Mouse (Mus musculus): ENCODE measurements around the gene Flt3l.
A peak's percentile ranks its signal among the peaks of the same experiment; 100 is the strongest.

The Flt3l gene

DNA sequence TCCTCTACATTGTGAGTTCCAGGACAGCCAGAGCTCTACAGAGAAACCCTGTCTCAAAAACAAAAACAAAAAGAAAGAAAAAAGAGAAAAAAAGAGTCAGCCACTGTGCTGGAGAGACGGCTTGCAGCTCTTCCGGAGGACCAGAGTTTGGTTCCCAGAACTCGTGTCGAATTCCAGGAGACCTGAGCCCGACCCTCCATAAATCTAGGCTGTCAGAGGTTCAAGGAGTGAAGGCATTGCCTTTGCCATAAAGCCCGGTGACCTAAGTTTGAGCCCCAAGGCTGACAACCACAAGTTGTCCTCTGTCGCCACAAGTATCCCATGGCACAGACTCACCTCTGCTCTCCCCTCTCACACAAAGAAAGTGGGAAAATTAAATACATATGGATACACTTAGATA lies 42.1 kb downstream of the Flt3l start:
- no peak for DNase-seq

DNA sequence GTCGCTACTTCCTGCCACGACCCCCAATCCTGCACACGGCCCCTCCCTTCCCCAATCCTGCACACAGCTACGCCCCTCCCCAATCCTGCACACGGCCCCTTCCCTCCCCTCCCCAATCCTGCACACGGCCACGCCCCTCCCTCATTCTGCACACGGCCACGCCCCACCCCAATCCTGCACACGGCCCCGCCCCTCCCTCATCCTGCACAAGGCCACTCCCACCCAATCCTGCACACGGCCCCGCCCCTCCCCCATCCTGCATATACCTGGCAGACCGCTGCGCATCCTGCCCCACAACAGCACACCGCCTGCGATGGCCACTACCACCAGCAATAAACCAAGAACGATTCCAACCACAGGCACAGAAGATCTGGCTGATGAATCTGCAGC lies 42.7 kb downstream of the Flt3l start:
- no peak for DNase-seq

DNA sequence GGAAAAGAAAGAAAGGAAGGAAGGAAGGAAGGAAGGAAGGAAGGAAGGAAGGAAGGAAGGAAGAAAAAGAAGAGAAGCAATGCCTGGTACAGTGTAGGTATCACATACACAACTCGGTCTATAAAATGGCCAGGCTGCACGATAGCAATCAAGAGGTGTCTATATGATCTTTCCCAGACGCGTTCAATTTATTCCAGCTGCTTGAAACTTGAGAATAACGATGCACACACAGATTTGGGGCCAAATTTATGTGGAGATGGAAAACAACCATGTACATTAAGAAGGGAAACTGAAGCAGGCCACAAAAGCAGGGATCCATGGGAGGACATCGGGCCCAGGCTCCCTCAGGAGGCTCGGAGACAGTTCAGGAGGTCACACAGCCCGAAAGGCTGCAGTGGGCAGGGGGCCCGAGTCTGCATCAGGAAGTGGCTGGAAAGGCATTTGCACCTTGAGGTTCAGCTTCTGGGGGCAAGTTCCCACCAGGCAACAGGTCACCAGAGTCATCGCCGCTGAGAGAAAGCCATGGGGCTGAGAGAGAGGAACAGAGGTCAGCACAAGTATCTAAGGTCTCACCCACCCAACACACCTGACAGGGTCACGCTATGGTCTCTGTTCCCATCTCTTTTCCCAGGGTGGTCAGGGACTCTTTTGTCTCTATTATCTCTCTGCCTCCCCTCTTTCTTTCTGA lies 43.3 kb downstream of the Flt3l start:
- no peak for DNase-seq

DNA sequence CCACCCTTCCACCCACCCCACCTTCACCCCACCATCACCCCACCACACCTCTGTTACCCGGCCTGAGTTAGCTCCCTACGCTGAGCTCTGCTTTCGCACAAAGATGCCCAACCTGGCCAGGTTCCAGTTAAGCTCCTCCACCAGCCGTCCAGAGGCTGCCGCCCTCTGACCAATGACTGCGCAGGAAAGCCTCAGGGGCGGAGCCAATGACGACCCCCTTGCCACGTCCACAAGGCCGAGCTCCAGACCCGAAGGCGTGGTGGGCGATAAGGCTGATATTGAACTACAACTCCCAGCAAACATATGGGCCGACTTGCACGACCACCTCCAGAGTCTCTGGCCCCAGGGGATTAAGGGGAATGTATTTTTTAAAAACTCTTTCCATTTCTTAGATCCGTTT lies 44.2 kb downstream of the Flt3l start, which contains the start of gene Rcn3:
Gene Rcn3 (minus strand): TSS at position 174 of the 400 bp plus-strand sequence.
- no peak for DNase-seq

DNA sequence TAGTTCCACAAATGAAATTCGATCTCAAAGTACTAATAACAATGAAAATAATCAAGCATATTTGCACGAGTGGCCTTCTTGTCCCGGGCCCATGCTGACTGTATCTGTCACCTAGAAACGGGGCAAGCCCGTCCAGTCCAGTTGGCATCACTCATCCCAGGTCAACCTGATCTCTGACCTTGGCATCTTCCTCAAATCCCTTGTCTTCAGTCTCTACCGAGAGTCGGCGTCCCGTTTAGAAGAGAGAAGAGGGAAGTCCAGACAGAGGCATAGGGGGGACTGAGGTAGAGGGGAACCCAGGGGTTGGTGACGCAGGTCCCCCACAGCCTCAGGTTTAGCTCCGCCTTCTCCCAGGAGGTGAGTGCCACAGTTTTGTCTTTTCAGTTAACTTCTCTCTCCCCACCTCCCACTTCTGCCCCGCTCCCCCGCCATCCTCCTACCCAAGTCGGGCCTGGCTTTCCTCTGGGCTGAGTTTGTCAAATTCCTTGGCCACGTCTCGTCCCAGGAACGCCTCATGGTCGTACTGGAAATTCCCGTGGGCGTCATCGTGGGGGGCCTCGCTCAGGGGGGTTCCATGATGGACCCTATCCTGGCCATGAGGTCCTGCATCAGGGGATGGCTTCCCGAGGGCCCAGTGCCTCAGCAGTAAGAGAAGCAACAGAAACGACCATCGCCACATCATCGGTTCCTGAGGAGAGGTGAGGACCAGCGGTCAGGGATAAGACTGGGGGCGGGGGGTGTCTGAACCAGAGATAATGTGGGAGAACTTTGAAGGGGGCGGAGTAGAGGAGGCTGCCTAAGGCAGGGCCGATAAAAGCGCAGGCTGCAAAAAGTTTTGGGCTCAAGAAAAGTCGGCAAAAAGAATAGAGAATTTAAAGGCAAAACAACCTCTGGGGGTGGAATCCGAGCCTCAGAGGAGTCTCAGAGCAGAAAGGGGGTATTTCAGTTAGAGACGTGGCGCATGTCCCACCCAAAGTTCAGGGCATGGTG lies 44.9 kb downstream of the Flt3l start:
- DNase-seq: no peak

DNA sequence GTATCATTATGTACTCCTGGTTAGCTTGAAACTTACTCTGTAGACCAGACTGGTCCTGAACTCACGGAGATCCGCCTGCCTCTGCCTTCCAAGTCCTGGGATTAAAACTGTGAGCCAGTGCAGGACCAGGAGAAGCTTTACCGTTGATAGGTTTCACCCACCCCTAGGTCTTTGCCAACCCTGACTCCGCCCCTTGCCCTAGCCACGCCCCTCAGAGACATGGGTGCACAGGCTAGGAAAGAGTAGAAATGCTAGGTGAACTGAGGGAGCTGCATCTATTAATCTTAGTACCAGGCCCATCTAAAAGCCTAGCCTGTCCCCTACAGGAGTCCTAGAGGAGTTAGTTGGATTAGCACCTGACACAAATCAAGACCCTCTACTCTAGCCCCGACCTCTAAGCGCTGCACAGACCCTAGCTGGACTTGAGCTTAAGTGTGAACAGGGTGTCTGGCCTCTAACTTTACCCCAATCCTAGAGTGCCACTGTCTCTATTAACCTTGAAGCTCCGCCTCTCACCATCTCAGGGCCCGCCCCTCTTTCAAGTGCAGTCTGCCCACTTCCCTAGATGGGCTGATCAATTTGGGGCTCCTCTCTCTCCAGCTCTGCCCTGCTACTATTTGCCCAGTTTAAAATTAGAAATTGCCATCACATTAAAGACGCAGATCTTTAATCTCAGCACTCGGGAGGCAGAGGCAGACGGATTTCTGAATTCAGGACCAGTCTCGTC lies 45.8 kb downstream of the Flt3l start:
- no peak for DNase-seq

DNA sequence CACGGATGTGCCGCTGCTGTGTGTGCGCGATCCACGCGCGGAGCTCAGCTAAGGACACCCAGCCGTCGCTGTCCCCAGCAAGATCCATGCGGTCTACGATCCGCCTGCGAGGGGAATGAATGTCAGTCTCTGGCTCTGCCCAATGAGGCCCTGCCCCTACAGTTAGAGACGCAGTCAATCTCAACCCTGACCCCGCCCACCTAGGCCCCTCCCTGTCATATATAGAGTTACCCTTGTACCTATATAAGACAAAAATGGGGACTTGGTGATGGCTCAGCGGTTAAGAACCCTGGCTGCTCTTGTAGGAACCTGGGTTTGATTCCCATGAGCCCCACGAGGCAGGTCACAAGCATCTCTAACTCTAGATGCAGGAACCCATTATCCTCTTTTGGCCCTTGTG lies 47.6 kb downstream of the Flt3l start:
- DNase-seq: no peak

DNA sequence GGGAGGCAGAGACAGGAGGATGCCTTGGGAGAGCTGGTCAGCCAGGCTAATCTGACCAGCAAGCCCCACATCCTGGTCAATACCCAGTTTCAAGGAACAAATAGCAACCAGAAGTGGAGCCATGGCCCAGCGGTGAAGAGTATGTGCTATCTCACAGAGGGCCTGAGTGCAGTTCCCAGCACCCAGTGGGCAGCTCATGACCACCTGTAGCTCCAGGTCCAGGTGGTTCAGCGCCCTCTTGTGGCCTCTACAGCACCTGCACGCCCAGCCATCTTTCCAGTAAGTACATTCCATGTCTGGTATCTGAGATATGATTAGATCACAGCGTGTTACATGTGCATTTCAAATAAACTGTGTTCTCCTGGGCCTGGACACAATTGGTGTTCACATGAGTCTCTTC lies 50.1 kb downstream of the Flt3l start:
- no peak for DNase-seq

DNA sequence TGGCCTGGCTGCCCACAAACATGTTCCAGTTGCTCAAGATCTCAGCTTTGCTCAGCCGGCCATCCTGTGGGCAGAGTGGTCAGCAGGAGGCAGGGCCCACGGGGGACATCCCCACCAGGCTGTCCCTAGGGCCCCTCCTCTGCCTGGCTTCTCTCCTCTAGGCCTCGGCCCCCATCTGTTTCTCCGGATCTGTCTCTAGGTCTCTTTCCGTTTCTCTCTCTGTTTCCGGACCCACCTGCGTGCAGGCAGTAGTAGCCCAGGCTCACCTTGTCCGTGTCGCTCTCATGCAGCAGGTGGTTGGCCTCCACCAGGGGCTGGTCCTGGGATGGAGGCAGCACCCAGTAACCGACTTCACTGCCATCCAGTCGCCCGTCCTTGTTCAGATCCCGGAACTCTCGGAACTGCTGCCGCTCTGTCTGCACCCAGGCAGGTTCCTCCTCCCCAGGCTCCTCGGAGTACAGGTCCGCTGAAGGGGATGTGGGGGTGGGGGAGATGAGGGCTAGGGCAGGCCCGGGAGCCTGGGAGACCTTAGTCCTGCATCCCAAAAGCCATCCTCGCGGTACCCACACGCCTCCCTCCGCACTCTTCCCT lies 52.8 kb downstream of the Flt3l start:
- DNase-seq: no peak

DNA sequence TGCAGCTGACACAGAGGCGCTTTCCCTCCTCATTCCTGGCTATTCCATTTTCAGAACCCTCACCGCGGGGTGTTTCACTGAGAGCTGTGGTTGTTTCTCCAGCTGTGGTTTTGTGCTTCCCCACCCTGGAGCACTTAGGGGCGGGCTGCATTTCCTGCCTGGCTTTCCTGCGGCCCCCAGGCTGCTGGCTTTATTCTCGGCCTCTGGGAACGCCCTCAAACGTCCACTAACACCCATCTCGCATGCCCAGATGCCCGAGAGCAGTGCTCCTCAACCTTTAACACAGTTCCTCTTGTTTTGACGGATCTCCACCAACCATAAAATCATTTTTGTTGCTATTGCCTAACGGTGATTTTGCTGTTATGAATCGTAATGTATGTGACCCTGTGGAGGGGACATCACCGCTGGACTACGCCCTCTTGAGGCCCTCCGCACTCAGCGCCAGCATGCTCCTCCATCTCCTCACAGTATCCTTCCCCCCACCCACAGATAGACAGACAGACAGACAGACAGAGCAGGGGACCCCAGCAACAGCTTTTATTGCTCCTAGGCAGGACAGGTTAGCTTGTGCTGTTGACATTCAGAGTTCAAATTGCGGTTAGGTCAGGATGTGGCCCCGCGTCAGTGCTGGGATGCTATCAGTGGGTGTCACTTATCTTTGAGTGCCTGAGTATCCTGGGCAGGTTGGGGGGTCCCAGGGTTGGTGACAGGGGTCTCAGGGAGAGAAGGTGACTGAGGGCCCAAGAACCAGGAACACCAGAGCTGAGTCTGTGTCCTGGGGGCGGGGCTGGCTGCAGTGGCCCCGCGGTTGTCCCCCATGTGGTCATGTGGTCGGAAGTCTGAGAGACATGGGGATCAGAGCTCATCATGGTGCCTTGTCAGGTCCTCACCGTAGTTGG lies 53.6 kb downstream of the Flt3l start:
- no peak for DNase-seq

DNA sequence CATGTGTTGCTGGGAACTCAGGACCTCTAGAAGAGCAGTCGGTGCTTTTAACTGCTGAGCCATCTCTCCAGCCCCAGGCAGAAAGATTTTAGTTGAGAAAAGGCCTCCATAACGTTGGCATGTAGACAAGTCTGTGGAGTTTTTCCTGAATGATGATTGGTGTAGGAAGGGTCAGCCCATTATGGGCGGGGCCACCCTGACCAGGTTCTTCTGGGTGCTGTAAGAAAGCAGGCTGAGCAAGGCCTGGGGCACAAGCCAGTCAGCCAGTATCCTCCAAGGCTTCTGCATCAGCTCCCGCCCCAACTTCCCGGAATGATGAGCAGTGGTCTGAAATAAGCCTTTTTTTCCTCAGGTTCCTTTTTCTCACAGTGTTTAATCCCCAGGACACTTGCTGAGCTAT lies 55.2 kb downstream of the Flt3l start:
- no peak for DNase-seq

DNA sequence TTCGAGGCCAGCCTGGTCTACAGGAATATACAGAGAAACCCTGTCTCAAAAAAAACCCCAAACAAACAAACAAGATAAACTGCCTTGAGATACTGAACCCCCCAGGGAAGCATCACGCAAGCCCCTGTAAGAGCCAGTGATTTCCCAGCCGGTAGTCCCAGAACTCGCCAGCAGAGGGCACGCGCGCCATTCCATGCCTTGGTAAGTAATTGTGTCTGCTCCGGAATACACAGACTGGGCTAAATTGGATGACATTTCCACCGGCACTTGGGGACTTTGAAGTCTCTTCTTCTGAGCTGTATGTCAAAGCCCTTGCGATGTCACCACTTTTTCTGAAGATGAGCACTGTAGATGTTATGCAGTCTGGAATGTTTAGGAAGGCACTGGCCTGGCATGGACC lies 56.4 kb downstream of the Flt3l start:
- DNase-seq: peak; percentile 89

All from cerebellum, adult 8-10 months (tissue).